Comparison of ENCODE assay signal across 2 mouse cellular contexts in the genomic region with DNA sequence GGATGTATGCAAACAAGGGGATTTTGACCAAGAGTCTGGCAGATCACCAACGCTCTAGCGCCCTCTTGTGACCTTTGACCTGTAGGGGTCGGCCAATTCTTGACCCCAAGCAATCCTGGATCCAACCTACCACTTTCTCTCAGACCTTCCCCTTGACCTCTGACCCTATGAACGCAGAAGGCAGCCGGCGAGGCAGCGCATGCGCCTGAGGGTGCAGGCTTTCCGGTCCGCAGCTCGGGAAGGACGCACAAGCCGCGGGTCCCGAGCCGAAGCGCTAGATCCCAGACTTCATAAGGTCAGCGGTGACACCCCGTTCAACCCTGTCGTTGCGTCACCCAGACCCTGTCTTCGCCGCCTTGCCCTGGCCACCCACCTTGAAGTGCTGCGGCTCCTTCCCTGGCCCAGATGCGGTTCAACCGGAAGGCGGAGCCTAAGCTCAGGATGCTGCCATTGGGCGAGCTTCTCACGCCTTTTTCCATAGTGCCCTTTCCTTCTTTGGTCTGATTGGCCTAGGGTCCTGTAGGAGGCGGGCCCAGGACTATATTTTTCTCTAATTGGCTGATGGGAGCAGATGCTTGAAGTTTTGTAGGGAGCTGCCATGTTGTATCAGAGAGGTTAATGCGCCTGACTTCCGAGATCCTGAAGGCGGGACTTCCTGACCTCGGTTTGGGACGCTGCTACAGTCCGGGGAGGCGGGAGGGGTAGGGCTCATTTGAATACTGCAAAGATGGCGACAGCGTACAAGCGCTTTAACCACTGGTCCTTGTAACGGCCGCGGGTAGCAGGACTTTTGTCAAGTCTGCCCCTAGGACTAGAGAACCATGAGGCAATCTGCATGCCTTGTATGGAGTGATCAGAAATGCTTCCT.
TF ChIP-seq lines count a peak whose summit lies in the region.

Gene Ndufs8, minus strand, starts transcription at position 438 of the 868 bp plus-strand sequence.

TF ChIP-seq in C2C12, 6 proteins besides CTCF, POLR2A, EP300 and RAD21 (continued from another document):
- TF ChIP-seq MYOG (IDR thresholded peaks at IDR 0.05; ENCODE audit: control insufficient read depth, extremely low read depth, insufficient read length) = no peak

TF ChIP-seq in myocyte, 11 proteins besides CTCF, POLR2A, EP300 and RAD21 (continued from another document):
- TF ChIP-seq USF1 (IDR thresholded peaks at IDR 0.05; ENCODE audit: low read depth) (no peak), TCF12 (IDR thresholded peaks at IDR 0.05; ENCODE audit: insufficient read depth, poor library complexity, severe bottlenecking) (no peak), SRF (IDR thresholded peaks at IDR 0.05; ENCODE audit: control insufficient read depth, insufficient read length, low read depth) (no peak), MYOG (IDR thresholded peaks at IDR 0.05; ENCODE audit: control insufficient read depth in 1 of 3, insufficient read depth in 1 of 3, insufficient read length in 2 of 3, low read depth in 2 of 3) (no peak), TCF3 (IDR thresholded peaks at IDR 0.05; ENCODE audit: insufficient read length, low read depth) (no peak), MAX (IDR thresholded peaks at IDR 0.05; ENCODE audit: low read depth) (no peak)
